Mouse (Mus musculus): Measurements from ENCODE around the gene Tomt.
"Not testable (repeated sequence)": the region's sequence is repeated elsewhere in the genome, so short reads cannot be mapped to it uniquely, and the experiment has no call there.

Gene Tomt

GRCm38 (mm10) chr7:101906287-101906681 is at the start of gene Tomt:
Gene Tomt, minus strand, starts transcription at chr7:101906359.
- no peak for DNase-seq (ENCODE audit: low spot score)

- DNase-seq (ENCODE audit: low spot score), result no peak
These were observed 49.7 kb upstream of the Tomt start for GRCm38 (mm10) chr7:101955862-101956261.

GRCm38 (mm10) chr7:101955276-101955675 is 49.1 kb upstream of the Tomt start:
- no peak for DNase-seq (ENCODE audit: low spot score)

GRCm38 (mm10) chr7:101954163-101954562 is 48.0 kb upstream of the Tomt start:
- DNase-seq (ENCODE audit: low spot score), result no peak

GRCm38 (mm10) chr7:101952098-101952497 is 45.9 kb upstream of the Tomt start:
- no peak for DNase-seq (ENCODE audit: low spot score)

GRCm38 (mm10) chr7:101951648-101952047 is 45.5 kb upstream of the Tomt start:
- no peak for DNase-seq (ENCODE audit: low spot score)

- not testable (repeated sequence) for DNase-seq (ENCODE audit: low spot score)
These were observed 42.8 kb upstream of the Tomt start for GRCm38 (mm10) chr7:101949008-101949407.

- no peak for DNase-seq (ENCODE audit: low spot score)
These were observed 33.6 kb upstream of the Tomt start for GRCm38 (mm10) chr7:101939758-101940157.

- DNase-seq (ENCODE audit: low spot score), result no peak
These were observed 32.2 kb upstream of the Tomt start for GRCm38 (mm10) chr7:101938348-101938747.

GRCm38 (mm10) chr7:101937569-101937968 is 31.4 kb upstream of the Tomt start:
- DNase-seq (ENCODE audit: low spot score), result peak; percentile 20

GRCm38 (mm10) chr7:101936996-101937395 is 30.8 kb upstream of the Tomt start:
- DNase-seq (ENCODE audit: low spot score), result no peak

GRCm38 (mm10) chr7:101935957-101936356 is 29.8 kb upstream of the Tomt start:
- no peak for DNase-seq (ENCODE audit: low spot score)

GRCm38 (mm10) chr7:101933751-101934240 is 27.6 kb upstream of the Tomt start, which contains the start of the genes Lrrc51 and Numa1:
Gene Lrrc51, minus strand, starts transcription at chr7:101933895.
Gene Numa1, plus strand, starts transcription at chr7:101934111.
- peak; percentile 96 for DNase-seq (ENCODE audit: low spot score)

- no peak for DNase-seq (ENCODE audit: low spot score)
These were observed 27.1 kb upstream of the Tomt start for GRCm38 (mm10) chr7:101933300-101933699.

- no peak for DNase-seq (ENCODE audit: low spot score)
These were observed 26.4 kb upstream of the Tomt start for GRCm38 (mm10) chr7:101932551-101932950.

- no peak for DNase-seq (ENCODE audit: low spot score)
These were observed 21.9 kb upstream of the Tomt start for GRCm38 (mm10) chr7:101928093-101928492.

GRCm38 (mm10) chr7:101925892-101926291 is 19.7 kb upstream of the Tomt start:
- not testable (repeated sequence) for DNase-seq (ENCODE audit: low spot score)

- no peak for DNase-seq (ENCODE audit: low spot score)
These were observed 11.9 kb upstream of the Tomt start for GRCm38 (mm10) chr7:101918071-101918470.

GRCm38 (mm10) chr7:101911982-101912381 is 5.8 kb upstream of the Tomt start:
- DNase-seq (ENCODE audit: low spot score), result no peak

GRCm38 (mm10) chr7:101910138-101910537 is 4.0 kb upstream of the Tomt start:
- DNase-seq (ENCODE audit: low spot score), result no peak

- no peak for DNase-seq (ENCODE audit: low spot score)
These were observed 2.2 kb upstream of the Tomt start for GRCm38 (mm10) chr7:101908367-101908766.

GRCm38 (mm10) chr7:101906696-101907095 is 537 bp upstream of the Tomt start:
- DNase-seq (ENCODE audit: low spot score), result no peak

GRCm38 (mm10) chr7:101905561-101906286 is 435 bp downstream of the Tomt start, which contains the start of gene Lamtor1:
Gene Lamtor1, plus strand, starts transcription at chr7:101905904.
- DNase-seq (ENCODE audit: low spot score), result peak; percentile 98

- DNase-seq (ENCODE audit: low spot score), result no peak
These were observed 3.3 kb downstream of the Tomt start for GRCm38 (mm10) chr7:101902846-101903245.
